Comparison of ENCODE assay signal across 9 mouse cellular contexts in genomic region chr14:52315792-52316440, GRCm38 (mm10). TPM values are rescaled to one million over a fixed set of nuclear protein-coding genes. Genes with fewer than 3 reads are reported as not detected.
DNase-seq lines count a peak whose midpoint lies in the region; ATAC-seq lines count a peak whose summit lies in the region.
"Had no signal": no experiment of that assay in that cellular context is flagged by ENCODE, and none has a peak within 500 bp of the region (broad histone marks: within the 10 kb centered on the region; RNA-seq: fewer than 3 reads in every experiment).

No protein-coding gene starts in this region.

- peak; percentile 84 for ATAC-seq in intestine, embryonic 14.5 days (replicated peaks; ENCODE audit: low FRiP score, low TSS enrichment, low read depth)
- peak; percentile 47 for ATAC-seq in megakaryocyte progenitor cell, adult 5-6 weeks (replicated peaks; ENCODE audit: poor library complexity)

- WGBS in intestine, embryonic 14.5 days: under 1% methylated on average over 34 of the region's 41 CpGs

- DNase-seq in ZHBTc4 (ENCODE audit: low read depth, low spot score): peak; percentile 75
- DNase-seq in cerebellum, postnatal 14 days: peak; percentile 81 to 83
- DNase-seq in gastrocnemius, postnatal 25 days: peak; percentile 59
- peak; percentile 90 for DNase-seq in intestine, embryonic 14.5 days (ENCODE audit: low spot score)
- peak; percentile 62 to 67 for DNase-seq in left cerebral cortex, postnatal 25 days (ENCODE audit: low spot score in 2 of 2)
- peak; percentile 78 for DNase-seq in right cerebral cortex, postnatal 14 days
- DNase-seq in c-Kit-positive CD71-positive TER-119-positive erythroid progenitor cells, embryonic 14.5 days (ENCODE audit: low spot score): no peak

- peak overlapping the region; percentile 89 for H3K27ac ChIP-seq in intestine, embryonic 14.5 days (ENCODE audit: low read depth)

- peaks cover 31% of the 10 kb centered on the region for H3K36me3 ChIP-seq in intestine, embryonic 14.5 days (ENCODE audit: control insufficient read depth, insufficient read depth, low read length)

- peaks cover 13% of the 10 kb centered on the region; the same call in 1 of the 2 replicates for H3K4me1 ChIP-seq in intestine, embryonic 14.5 days (replicated peaks; ENCODE audit: control insufficient read depth, insufficient read depth, low read length)

- intact Hi-C loops in left cerebral cortex, postnatal 25 days (cut with DNase I): loop anchor here (5.0 kb wide), 1 partner anchor 959 kb away; no protein-coding TSS in a partner anchor

- H3K27me3 ChIP-seq in intestine, embryonic 14.5 days (replicated peaks; ENCODE audit: control insufficient read depth, insufficient read depth, low read length): no peaks in the 10 kb centered on the region

- H3K9ac ChIP-seq in intestine, embryonic 14.5 days (ENCODE audit: low read length): peak overlapping the region; percentile 86

- no peaks in the 10 kb centered on the region for H3K9me3 ChIP-seq in intestine, embryonic 14.5 days (ENCODE audit: control insufficient read depth, low read length)

- H3K4me2 ChIP-seq in intestine, embryonic 14.5 days (ENCODE audit: low read length): peak overlapping the region; percentile 72

- peak overlapping the region; percentile 80 for H3K4me3 ChIP-seq in intestine, embryonic 14.5 days (ENCODE audit: low read depth, low read length)

RNA-seq across cellular contexts. Expression of gene Mettl3, which starts 11.0 kb away (rescaled TPM):
- total RNA-seq in gastrocnemius, postnatal 25 days (2021): 10 to 100 TPM; 13.7 to 14.0 TPM
- polyA plus RNA-seq in intestine, embryonic 14.5 days (2014; fragmentation: Nextera tagmentation; extraction: Ambion mirVana): 37.0 and 43.5 TPM in 2 replicates
- total RNA-seq in left cerebral cortex, postnatal 25 days (2021): 10 to 100 TPM; 39.8 to 41.5 TPM
- total RNA-seq in megakaryocyte progenitor cell, adult 5-6 weeks (2015): 49.6 and 50.3 TPM in 2 replicates
- total RNA-seq in megakaryocyte progenitor cell, adult 5-6 weeks (2017): 40.3 and 40.8 TPM in 2 replicates

RNA-seq across cellular contexts. Expression of gene Sall2, which starts 12.6 kb away (rescaled TPM):
- 1 to 10 TPM in 1 of 2 experiments, under 1 TPM in 1; 0.87 to 1.1 TPM for total RNA-seq in gastrocnemius, postnatal 25 days (2021)
- polyA plus RNA-seq in intestine, embryonic 14.5 days (2014; fragmentation: Nextera tagmentation; extraction: Ambion mirVana): 15.2 and 16.2 TPM in 2 replicates
- 10 to 100 TPM; 32.3 to 33.4 TPM for total RNA-seq in left cerebral cortex, postnatal 25 days (2021)
- total RNA-seq in megakaryocyte progenitor cell, adult 5-6 weeks (2015): 0.07 and 0.62 TPM in 2 replicates
- total RNA-seq in megakaryocyte progenitor cell, adult 5-6 weeks (2017): 0.42 and 0.88 TPM in 2 replicates

RNA-seq across cellular contexts. Expression of gene Rab2b, which starts 36.6 kb away (rescaled TPM):
- total RNA-seq in gastrocnemius, postnatal 25 days (2021): 1 to 10 TPM; 2.3 to 3.5 TPM
- polyA plus RNA-seq in intestine, embryonic 14.5 days (2014; fragmentation: Nextera tagmentation; extraction: Ambion mirVana): 21.0 and 22.1 TPM in 2 replicates
- total RNA-seq in left cerebral cortex, postnatal 25 days (2021): 10 to 100 TPM; 30.9 to 32.4 TPM
- 6.5 and 8.1 TPM in 2 replicates for total RNA-seq in megakaryocyte progenitor cell, adult 5-6 weeks (2015)
- total RNA-seq in megakaryocyte progenitor cell, adult 5-6 weeks (2017): 3.7 and 5.0 TPM in 2 replicates

RNA-seq across cellular contexts. Expression of gene Tox4, which starts 37.0 kb away (rescaled TPM):
- 10 to 100 TPM; 35.8 to 41.6 TPM for total RNA-seq in gastrocnemius, postnatal 25 days (2021)
- polyA plus RNA-seq in intestine, embryonic 14.5 days (2014; fragmentation: Nextera tagmentation; extraction: Ambion mirVana): 34.3 and 44.9 TPM in 2 replicates
- total RNA-seq in left cerebral cortex, postnatal 25 days (2021): 10 to 100 TPM; 65.5 to 66.8 TPM
- 34.0 and 35.8 TPM in 2 replicates for total RNA-seq in megakaryocyte progenitor cell, adult 5-6 weeks (2015)
- 41.2 and 43.0 TPM in 2 replicates for total RNA-seq in megakaryocyte progenitor cell, adult 5-6 weeks (2017)

RNA-seq across cellular contexts. Expression of gene Olfr1513, which starts 40.3 kb away (rescaled TPM):
- not detected for total RNA-seq in gastrocnemius, postnatal 25 days (2021)
- not detected in 2 replicates for polyA plus RNA-seq in intestine, embryonic 14.5 days (2014; fragmentation: Nextera tagmentation; extraction: Ambion mirVana)
- total RNA-seq in left cerebral cortex, postnatal 25 days (2021): not detected
- not detected in 2 replicates for total RNA-seq in megakaryocyte progenitor cell, adult 5-6 weeks (2015)
- not detected in 2 replicates for total RNA-seq in megakaryocyte progenitor cell, adult 5-6 weeks (2017)
- polyA plus RNA-seq: large intestine, adult 2 months had no signal

Comparison
In these comparisons a context has a peak if more than half of its experiments do, and no peak if none do; other contexts are left out.
1. RNA of gene Sall2, which starts 12.6 kb away (total RNA-seq): 32.3 to 33.4 TPM in left cerebral cortex, postnatal 25 days; 0.87 to 1.1 TPM in gastrocnemius, postnatal 25 days and 0.07 to 0.88 TPM in megakaryocyte progenitor cell, adult 5-6 weeks; every median in the first group is over 10 times any median in the second.